Comparison of ENCODE assay signal across 21 mouse cellular contexts in the genomic region with DNA sequence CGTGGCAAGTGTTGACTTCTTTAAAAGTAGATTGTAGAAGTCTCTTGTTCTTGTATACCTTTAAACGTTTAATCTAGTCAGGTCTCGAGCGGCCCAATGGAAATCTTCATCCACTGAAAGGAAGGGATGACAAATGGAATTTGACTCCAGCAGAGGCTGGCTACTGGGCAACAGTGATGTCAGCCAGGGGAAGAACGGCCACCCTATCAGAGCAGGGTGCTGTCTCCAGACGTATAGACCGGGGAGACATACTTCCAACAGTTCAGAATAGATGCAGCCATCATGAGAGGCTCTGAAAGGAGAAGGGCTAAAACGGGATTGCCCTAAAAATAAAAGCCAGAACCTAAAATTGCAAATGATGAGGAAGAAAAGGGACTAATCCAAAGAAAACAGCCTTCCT.
DNase-seq lines count a peak whose midpoint lies in the region; ATAC-seq and TF ChIP-seq lines count a peak whose summit lies in the region.
"Had no signal": no experiment of that assay in that cellular context is flagged by ENCODE, and none has a peak within 500 bp of the region (broad histone marks: within the 10 kb centered on the region; RNA-seq: fewer than 3 reads in every experiment).

No protein-coding gene starts in this region.

- dilution Hi-C loops in CH12.LX (cut with MboI; ENCODE audit: extremely low pct_ligation_motif_present, extremely low pct_unique_long_range_greater_than_20kb, low sequenced_read_pairs), result no loop called here

- no peaks in the 10 kb centered on the region for H3K79me2 ChIP-seq in CH12.LX (replicated peaks; ENCODE audit: control insufficient read depth, extremely low read depth, insufficient read depth, poor library complexity, severe bottlenecking)

- ATAC-seq in frontal cortex, adult (ENCODE audit: low TSS enrichment), result peak; percentile 82
- ATAC-seq in forebrain, embryonic 15.5 days (replicated peaks), result no peak
- ATAC-seq: activated CD4-positive, CD25-positive, alpha-beta regulatory T cell, adult 4 months; forebrain, embryonic 14.5 days; forebrain, postnatal 0 days; Patski had no signal

- H3K9me3 ChIP-seq in CH12.LX (replicated peaks; ENCODE audit: low read length), result no peaks in the 10 kb centered on the region
- H3K9me3 ChIP-seq in forebrain, embryonic 15.5 days, result no peaks in the 10 kb centered on the region
- H3K9me3 ChIP-seq: embryonic facial prominence, embryonic 13.5 days; embryonic facial prominence, embryonic 15.5 days; forebrain, embryonic 10.5 days; forebrain, embryonic 12.5 days; G1E had no signal

- H3K9ac ChIP-seq in CH12.LX (ENCODE audit: insufficient read depth, low read depth), result no peak overlapping the region
- H3K9ac ChIP-seq in forebrain, embryonic 15.5 days (replicated peaks), result no peak overlapping the region
- H3K9ac ChIP-seq: embryonic facial prominence, embryonic 13.5 days; embryonic facial prominence, embryonic 15.5 days; forebrain, embryonic 12.5 days; forebrain, postnatal 0 days had no signal

- TF ChIP-seq RAD21 in CH12.LX (IDR thresholded peaks at IDR 0.05; ENCODE audit: low read depth, low read length), result no peak

- no peak overlapping the region for H3K4me2 ChIP-seq in CH12.LX (ENCODE audit: insufficient read depth, low read depth, poor library complexity, severe bottlenecking)
- no peak overlapping the region for H3K4me2 ChIP-seq in forebrain, embryonic 15.5 days (replicated peaks)
- H3K4me2 ChIP-seq: embryonic facial prominence, embryonic 13.5 days; embryonic facial prominence, embryonic 15.5 days; forebrain, embryonic 12.5 days had no signal

- TF ChIP-seq EP300 in CH12.LX (IDR thresholded peaks at IDR 0.05; ENCODE audit: low read length), result no peak

- no peak for DNase-seq in frontal cortex, postnatal 25 days (ENCODE audit: low spot score in 2 of 2)
- no peak for DNase-seq in left cerebral cortex, adult 2 months (ENCODE audit: extremely low spot score in 1 of 2, low spot score in 2 of 2)
- DNase-seq in left cerebral cortex, adult 11 months (ENCODE audit: low spot score), result no peak
- DNase-seq in CH12.LX (ENCODE audit: extremely low read depth), result no peak
- peak; percentile 36 for DNase-seq in brain, adult 2 months (ENCODE audit: low read depth, low spot score)
- DNase-seq: adrenal gland, adult 8-10 months; adrenal gland, postnatal 14 days; adrenal gland, postnatal 36 days; embryo, embryonic 11 days; forebrain, postnatal 0 days had no signal

- peaks cover 26 to 74% of the 10 kb centered on the region in 2 experiments for H3K36me3 ChIP-seq in CH12.LX (replicated peaks in 1 of 2; ENCODE audit: control insufficient read depth in 1 of 2, insufficient read depth in 1 of 2, low read length in 1 of 2)
- H3K36me3 ChIP-seq in forebrain, embryonic 15.5 days, result no peaks in the 10 kb centered on the region
- H3K36me3 ChIP-seq: embryonic facial prominence, embryonic 13.5 days; embryonic facial prominence, embryonic 15.5 days; forebrain, embryonic 10.5 days; forebrain, embryonic 12.5 days; G1E had no signal

- TF ChIP-seq POLR2A in CH12.LX (IDR thresholded peaks at IDR 0.05; ENCODE audit: low read depth, low read length), result no peak; the same call in 1 of the 2 replicates

- no peaks in the 10 kb centered on the region for H3K27me3 ChIP-seq in CH12.LX (replicated peaks)
- no peaks in the 10 kb centered on the region for H3K27me3 ChIP-seq in forebrain, embryonic 15.5 days
- H3K27me3 ChIP-seq: embryonic facial prominence, embryonic 13.5 days; embryonic facial prominence, embryonic 15.5 days; forebrain, embryonic 12.5 days; Patski had no signal

- WGBS in forebrain, embryonic 15.5 days, result 94% methylated on average over 8 of the region's 8 CpGs

- TF ChIP-seq CTCF in left cerebral cortex, adult 2 months (IDR thresholded peaks at IDR 0.05), result no peak
- TF ChIP-seq CTCF in CH12.LX (conservative IDR thresholded peaks at IDR 0.05 in 1 of 2, IDR thresholded peaks at IDR 0.05 in 1 of 2; ENCODE audit: low read depth in 2 of 2, low read length in 2 of 2), result no peak

- in situ Hi-C loops in CH12.LX (cut with MboI; ENCODE audit: low pct_ligation_motif_present, low pct_unique_long_range_greater_than_20kb, low sequenced_read_pairs), result no loop called here

- no peak overlapping the region for H3K4me3 ChIP-seq in left cerebral cortex, adult 2 months
- H3K4me3 ChIP-seq in CH12.LX (replicated peaks in 1 of 3; ENCODE audit: low read depth in 2 of 3, low read length in 2 of 3, poor library complexity in 1 of 3), result no peak overlapping the region
- no peak overlapping the region for H3K4me3 ChIP-seq in forebrain, embryonic 15.5 days
- H3K4me3 ChIP-seq: embryonic facial prominence, embryonic 13.5 days; embryonic facial prominence, embryonic 15.5 days; erythroblast, embryonic 14.5 days; forebrain, embryonic 10.5 days; forebrain, embryonic 12.5 days had no signal

- intact Hi-C loops in left cerebral cortex, adult 2 months (cut with DNase I), result no loop called here

- H3K4me1 ChIP-seq in CH12.LX (ENCODE audit: control insufficient read depth in 1 of 2, insufficient read depth in 2 of 2), result peaks cover 0 to 33% of the 10 kb centered on the region in 2 experiments; a peak in 2 of 4 replicates
- peaks cover 15% of the 10 kb centered on the region for H3K4me1 ChIP-seq in forebrain, embryonic 15.5 days

- peak overlapping the region; percentile 65 for H3K27ac ChIP-seq in left cerebral cortex, adult 2 months
- no peak overlapping the region for H3K27ac ChIP-seq in CH12.LX (ENCODE audit: insufficient read depth, low read depth)
- H3K27ac ChIP-seq in forebrain, embryonic 15.5 days (replicated peaks), result no peak overlapping the region
- H3K27ac ChIP-seq: embryonic facial prominence, embryonic 13.5 days; embryonic facial prominence, embryonic 15.5 days; forebrain, embryonic 10.5 days; forebrain, embryonic 12.5 days had no signal

TF ChIP-seq in CH12.LX, 34 proteins besides CTCF, POLR2A, EP300 and RAD21:
- TF ChIP-seq ZMIZ1 (IDR thresholded peaks at IDR 0.05; ENCODE audit: low read depth, low read length), result 0 out of 2 replicates have a peak, but pooled peaks have one; percentile 5
- TF ChIP-seq ZC3H11A (IDR thresholded peaks at IDR 0.05; ENCODE audit: low read depth, low read length), result no peak
